8 mouse cellular contexts compared by ENCODE assay signal in genomic region chr11:88822991-88823390, GRCm38 (mm10). TPM values are rescaled to one million over a fixed set of nuclear protein-coding genes. Genes with fewer than 3 reads are reported as not detected.
DNase-seq lines count a peak whose midpoint lies in the region; ATAC-seq and TF ChIP-seq lines count a peak whose summit lies in the region.

No protein-coding gene starts in this region.

- peak; percentile 84 for DNase-seq in kidney, postnatal 14 days
- DNase-seq in liver, embryonic 13.5 days, result peak; percentile 12
- peak; percentile 80 for DNase-seq in neural tube, embryonic 11.5 days (ENCODE audit: low spot score)
- DNase-seq in thymus, postnatal 25 days, result peak; percentile 58

- WGBS in embryonic facial prominence, embryonic 15.5 days, result 2% methylated on average over 7 of the region's 7 CpGs
- WGBS in heart, embryonic 15.5 days, result 3% methylated on average over 7 of the region's 7 CpGs
- 4% methylated on average over 7 of the region's 7 CpGs for WGBS in liver, embryonic 13.5 days (ENCODE audit: insufficient replicate concordance)
- 5% methylated on average over 7 of the region's 7 CpGs for WGBS in neural tube, embryonic 11.5 days

- H3K9ac ChIP-seq in ES-Bruce4 (ENCODE audit: low read depth, poor library complexity, severe bottlenecking), result 0 out of 2 replicates have a peak overlapping the region, but pooled peaks have one; percentile 20
- H3K9ac ChIP-seq in embryonic facial prominence, embryonic 15.5 days, result no peak overlapping the region
- no peak overlapping the region for H3K9ac ChIP-seq in heart, embryonic 15.5 days
- H3K9ac ChIP-seq in liver, embryonic 13.5 days, result no peak overlapping the region
- H3K9ac ChIP-seq in neural tube, embryonic 11.5 days (ENCODE audit: low read length), result no peak overlapping the region; the same call in 1 of the 2 replicates

- H3K36me3 ChIP-seq in ES-Bruce4 (ENCODE audit: control insufficient read depth, insufficient read depth, low read length, poor library complexity, severe bottlenecking), result no peaks in the 10 kb centered on the region
- H3K36me3 ChIP-seq in embryonic facial prominence, embryonic 15.5 days, result no peaks in the 10 kb centered on the region
- H3K36me3 ChIP-seq in heart, embryonic 15.5 days, result no peaks in the 10 kb centered on the region
- no peaks in the 10 kb centered on the region for H3K36me3 ChIP-seq in liver, embryonic 13.5 days
- no peaks in the 10 kb centered on the region for H3K36me3 ChIP-seq in neural tube, embryonic 11.5 days (ENCODE audit: control insufficient read depth, insufficient read depth, low read length)

- TF ChIP-seq EP300 in ES-Bruce4 (IDR thresholded peaks at IDR 0.05; ENCODE audit: insufficient read depth, low read depth, low read length), result no peak

- H3K27me3 ChIP-seq in ES-Bruce4 (ENCODE audit: control insufficient read depth, insufficient read depth, low read length, poor library complexity, severe bottlenecking), result no peaks in the 10 kb centered on the region
- peaks cover 17% of the 10 kb centered on the region for H3K27me3 ChIP-seq in embryonic facial prominence, embryonic 15.5 days
- H3K27me3 ChIP-seq in heart, embryonic 15.5 days, result peaks cover 7% of the 10 kb centered on the region; the same call in 1 of the 2 replicates
- peaks cover 29% of the 10 kb centered on the region for H3K27me3 ChIP-seq in liver, embryonic 13.5 days
- no peaks in the 10 kb centered on the region for H3K27me3 ChIP-seq in neural tube, embryonic 11.5 days (ENCODE audit: control insufficient read depth, insufficient read depth, low read length)

- no peak for TF ChIP-seq POLR2A in ES-Bruce4 (IDR thresholded peaks at IDR 0.05; ENCODE audit: insufficient read depth, low read length)
- no peak for TF ChIP-seq POLR2A in bone marrow macrophage, adult 2 months (IDR thresholded peaks at IDR 0.05; ENCODE audit: borderline replicate concordance, low read depth, low read length)

- no peaks in the 10 kb centered on the region for H3K9me3 ChIP-seq in ES-Bruce4 (replicated peaks; ENCODE audit: control insufficient read depth, insufficient read depth, low read length, poor library complexity, severe bottlenecking)
- no peaks in the 10 kb centered on the region for H3K9me3 ChIP-seq in embryonic facial prominence, embryonic 15.5 days (replicated peaks)
- H3K9me3 ChIP-seq in heart, embryonic 15.5 days (replicated peaks), result no peaks in the 10 kb centered on the region
- H3K9me3 ChIP-seq in liver, embryonic 13.5 days (replicated peaks), result no peaks in the 10 kb centered on the region
- H3K9me3 ChIP-seq in neural tube, embryonic 11.5 days (ENCODE audit: control insufficient read depth, low read length), result no peaks in the 10 kb centered on the region

- H3K4me1 ChIP-seq in ES-Bruce4 (ENCODE audit: control insufficient read depth, insufficient read depth, low read length), result peaks cover 4% of the 10 kb centered on the region
- no peaks in the 10 kb centered on the region for H3K4me1 ChIP-seq in bone marrow macrophage, adult 2 months (ENCODE audit: control insufficient read depth, insufficient read depth, low read length)
- peaks cover 14% of the 10 kb centered on the region for H3K4me1 ChIP-seq in embryonic facial prominence, embryonic 15.5 days
- peaks cover 19% of the 10 kb centered on the region for H3K4me1 ChIP-seq in heart, embryonic 15.5 days (replicated peaks)
- H3K4me1 ChIP-seq in liver, embryonic 13.5 days (replicated peaks), result no peaks in the 10 kb centered on the region
- peaks cover 5% of the 10 kb centered on the region; the same call in 1 of the 2 replicates for H3K4me1 ChIP-seq in neural tube, embryonic 11.5 days (ENCODE audit: control insufficient read depth, insufficient read depth, low read length)

- ATAC-seq in embryonic facial prominence, embryonic 15.5 days (ENCODE audit: insufficient number of reproducible peaks, low FRiP score, low TSS enrichment, low read depth), result peak; percentile 32; the same call in 1 of the 2 replicates
- no peak; the same call in 1 of the 2 replicates for ATAC-seq in heart, embryonic 15.5 days (replicated peaks; ENCODE audit: insufficient number of reproducible peaks, insufficient read depth, low FRiP score, low read depth)
- ATAC-seq in liver, embryonic 13.5 days (ENCODE audit: low read depth), result no peak
- ATAC-seq in neural tube, embryonic 11.5 days (ENCODE audit: insufficient read depth, low FRiP score, low TSS enrichment), result peak; percentile 65; the same call in 1 of the 2 replicates

- TF ChIP-seq CTCF in ES-Bruce4 (IDR thresholded peaks at IDR 0.05; ENCODE audit: low read depth, low read length), result peak; percentile 80
- peak; percentile 71 for TF ChIP-seq CTCF in bone marrow macrophage, adult 2 months (IDR thresholded peaks at IDR 0.05; ENCODE audit: low read depth, low read length)

- H3K4me3 ChIP-seq in ES-Bruce4 (ENCODE audit: low read depth, low read length), result peak overlapping the region; percentile 65
- no peak overlapping the region for H3K4me3 ChIP-seq in bone marrow macrophage, adult 2 months (ENCODE audit: insufficient read depth, low read length)
- H3K4me3 ChIP-seq in embryonic facial prominence, embryonic 15.5 days (replicated peaks), result peak overlapping the region; percentile 19
- peak overlapping the region; percentile 31 for H3K4me3 ChIP-seq in heart, embryonic 15.5 days
- H3K4me3 ChIP-seq in liver, embryonic 13.5 days (replicated peaks), result no peak overlapping the region
- H3K4me3 ChIP-seq in neural tube, embryonic 11.5 days (ENCODE audit: low read depth, low read length), result 0 out of 2 replicates have a peak overlapping the region, but pooled peaks have one; percentile 13

- no peak overlapping the region for H3K27ac ChIP-seq in ES-Bruce4 (ENCODE audit: insufficient read depth, low read length)
- no peak overlapping the region for H3K27ac ChIP-seq in bone marrow macrophage, adult 2 months (ENCODE audit: insufficient read depth, low read depth, low read length)
- H3K27ac ChIP-seq in embryonic facial prominence, embryonic 15.5 days (replicated peaks), result no peak overlapping the region
- no peak overlapping the region for H3K27ac ChIP-seq in heart, embryonic 15.5 days
- H3K27ac ChIP-seq in liver, embryonic 13.5 days, result no peak overlapping the region
- H3K27ac ChIP-seq in neural tube, embryonic 11.5 days (ENCODE audit: low read depth, low read length), result no peak overlapping the region

- H3K4me2 ChIP-seq in embryonic facial prominence, embryonic 15.5 days (replicated peaks), result peak overlapping the region; percentile 45
- H3K4me2 ChIP-seq in heart, embryonic 15.5 days, result peak overlapping the region; percentile 57
- no peak overlapping the region for H3K4me2 ChIP-seq in liver, embryonic 13.5 days
- peak overlapping the region; percentile 41 for H3K4me2 ChIP-seq in neural tube, embryonic 11.5 days (ENCODE audit: low read depth)

RNA-seq across cellular contexts. Expression of gene Akap1, which starts 41.4 kb away (rescaled TPM):
- 48.2 and 51.4 TPM in 2 replicates for polyA plus RNA-seq in ES-Bruce4 (2011; ENCODE audit: insufficient read depth, insufficient read length, low read depth, missing spikeins)
- 5.6 and 6.9 TPM in 2 replicates for polyA plus RNA-seq in bone marrow macrophage, adult 2 months (2012; ENCODE audit: insufficient read depth, insufficient read length, missing spikeins)
- polyA plus RNA-seq in embryonic facial prominence, embryonic 15.5 days (2015; fragmentation: Nextera tagmentation; extraction: Ambion mirVana), result 20.2 and 20.9 TPM in 2 replicates
- polyA plus RNA-seq in heart, embryonic 15.5 days (2015; fragmentation: Nextera tagmentation; extraction: Ambion mirVana), result 44.2 and 45.8 TPM in 2 replicates
- polyA plus RNA-seq in liver, embryonic 13.5 days (2015; fragmentation: Nextera tagmentation; extraction: Ambion mirVana), result 9.2 and 11.4 TPM in 2 replicates
- 18.0 and 19.5 TPM in 2 replicates for polyA plus RNA-seq in neural tube, embryonic 11.5 days (2014; fragmentation: Nextera tagmentation; extraction: Ambion mirVana)

Comparison
In these comparisons a context has a peak if more than half of its experiments do, and no peak if none do; other contexts are left out.
1. H3K4me3 ChIP-seq: peak in ES-Bruce4 (single experiment), embryonic facial prominence, embryonic 15.5 days (single experiment), heart, embryonic 15.5 days (single experiment) and neural tube, embryonic 11.5 days (single experiment); none in bone marrow macrophage, adult 2 months (single experiment) and liver, embryonic 13.5 days (single experiment).
2. ATAC-seq: peak in embryonic facial prominence, embryonic 15.5 days (single experiment) and neural tube, embryonic 11.5 days (single experiment); none in heart, embryonic 15.5 days (single experiment) and liver, embryonic 13.5 days (single experiment).
3. DNase-seq: peak in every context shown above with its lines; median percentile 84 in kidney, postnatal 14 days; 80 in neural tube, embryonic 11.5 days; 58 in thymus, postnatal 25 days; 12 in liver, embryonic 13.5 days.